Mouse (Mus musculus) CH12.LX (cell line): ENCODE results near the gene Tbr1. TPM values are rescaled to one million over a fixed set of nuclear protein-coding genes. Genes with fewer than 3 reads are reported as not detected.
A peak's percentile ranks its signal among the peaks of the same experiment; 100 is the strongest.

ENCODE experiments used
- DNase-seq: peaks from one replicate; pipeline ENCODE4 v3.0.0-alpha.2; 2013; ENCODE audit errors: extremely low read depth
- H3K27ac ChIP-seq: 2 replicates; pipeline ENCODE4 v1.5.1; 2012; ENCODE audit warnings: low read depth, mild to moderate bottlenecking, control low read depth, moderate library complexity; ENCODE audit not compliant: insufficient read depth
- H3K27me3 ChIP-seq: replicated peaks from 2 replicates; pipeline ENCODE3; 2012; ENCODE audit warnings: inconsistent platforms
- H3K36me3 ChIP-seq, 2 experiments: replicated peaks in 1 of 2; 2 replicates each; pipeline versions ENCODE3 to v1.6.1; 2012; ENCODE audit warnings: inconsistent platforms in 1 of 2, low read length in 1 of 2, mild to moderate bottlenecking in 1 of 2, mixed read lengths in 1 of 2, moderate library complexity in 1 of 2; ENCODE audit not compliant: control insufficient read depth in 1 of 2, insufficient read depth in 1 of 2
- H3K4me1 ChIP-seq, 2 experiments: 2 replicates each; pipeline ENCODE4 v1.6.1; 2012; ENCODE audit warnings: inconsistent platforms in 1 of 2, moderate library complexity in 1 of 2; ENCODE audit not compliant: insufficient read depth in 2 of 2, control insufficient read depth in 1 of 2
- H3K4me2 ChIP-seq: 2 replicates; pipeline ENCODE4 v1.6.1; 2012; ENCODE audit warnings: low read depth, mild to moderate bottlenecking, control low read depth; ENCODE audit not compliant: poor library complexity, insufficient read depth, severe bottlenecking
- H3K4me3 ChIP-seq, 3 experiments: fragments of 150-350 bp in 1 of 3; sonication (generic) in 1 of 3; replicated peaks in 1 of 3; 2 replicates each; pipeline versions ENCODE3 to v1.5.1; 2011 to 2012; ENCODE audit warnings: low read depth in 2 of 3, low read length in 2 of 3, mild to moderate bottlenecking in 2 of 3, moderate library complexity in 2 of 3, control low read depth in 1 of 3, improper control_type of control experiment in 1 of 3, inconsistent platforms in 1 of 3, mixed read lengths in 1 of 3; ENCODE audit not compliant: poor library complexity in 1 of 3
- H3K79me2 ChIP-seq: replicated peaks from 2 replicates; pipeline ENCODE4 v1.6.1; 2012; ENCODE audit warnings: mild to moderate bottlenecking, moderate library complexity; ENCODE audit not compliant: control insufficient read depth, poor library complexity, insufficient read depth, severe bottlenecking; ENCODE audit errors: extremely low read depth
- H3K9ac ChIP-seq: 2 replicates; pipeline ENCODE4 v1.6.1; 2012; ENCODE audit warnings: low read depth, mild to moderate bottlenecking, control low read depth, moderate library complexity; ENCODE audit not compliant: insufficient read depth
- H3K9me3 ChIP-seq: replicated peaks from 2 replicates; pipeline ENCODE3; 2012; ENCODE audit warnings: low read length, inconsistent platforms, mixed read lengths
- BHLHE40 ChIP-seq: IDR thresholded peaks from 2 replicates; pipeline ENCODE4 v1.6.1; 2011; ENCODE audit warnings: mild to moderate bottlenecking, low read depth, low read length, improper control_type of control experiment
- E2F4 ChIP-seq: IDR thresholded peaks from 2 replicates; pipeline ENCODE4 v1.6.1; 2011; ENCODE audit warnings: low read depth, low read length, improper control_type of control experiment; ENCODE audit not compliant: insufficient replicate concordance
- IRF4 ChIP-seq: IDR thresholded peaks from 2 replicates; pipeline ENCODE4 v1.6.1; 2014; ENCODE audit warnings: low read depth, mild to moderate bottlenecking, inconsistent platforms, low read length, improper control_type of control experiment
- KAT2A ChIP-seq: IDR thresholded peaks from 2 replicates; pipeline ENCODE4 v1.6.1; 2012; ENCODE audit warnings: low read length, improper control_type of control experiment, inconsistent platforms; ENCODE audit not compliant: insufficient replicate concordance
- MAFK ChIP-seq: IDR thresholded peaks from 2 replicates; pipeline ENCODE4 v1.6.1; 2011; ENCODE audit warnings: low read length, improper control_type of control experiment; ENCODE audit not compliant: insufficient replicate concordance
- MAX ChIP-seq: IDR thresholded peaks from 2 replicates; pipeline ENCODE4 v1.6.1; 2011; ENCODE audit warnings: low read length, improper control_type of control experiment
- MXI1 ChIP-seq: IDR thresholded peaks from 2 replicates; pipeline ENCODE4 v1.6.1; 2011; ENCODE audit warnings: mild to moderate bottlenecking, low read depth, low read length, improper control_type of control experiment
- NRF1 ChIP-seq: IDR thresholded peaks from 2 replicates; pipeline ENCODE4 v1.6.1; 2014; ENCODE audit warnings: low read depth, mild to moderate bottlenecking, inconsistent platforms, low read length, improper control_type of control experiment, moderate library complexity
- POLR2A ChIP-seq: IDR thresholded peaks from 2 replicates; pipeline ENCODE4 v1.6.1; 2011; ENCODE audit warnings: low read depth, mild to moderate bottlenecking, improper control_type of control experiment, low read length
- RCOR1 ChIP-seq: conservative IDR thresholded peaks from 2 replicates; pipeline ENCODE4 v1.6.1; 2012; ENCODE audit warnings: low read depth, mild to moderate bottlenecking, inconsistent platforms, low read length, improper control_type of control experiment
- TBP ChIP-seq: conservative IDR thresholded peaks from 2 replicates; pipeline ENCODE4 v1.6.1; 2011; ENCODE audit warnings: low read depth, low read length, improper control_type of control experiment
- TCF12 ChIP-seq: IDR thresholded peaks from 2 replicates; pipeline ENCODE4 v1.6.1; 2014; ENCODE audit warnings: low read depth, mild to moderate bottlenecking, inconsistent platforms, low read length, improper control_type of control experiment
- UBTF ChIP-seq: IDR thresholded peaks from 2 replicates; pipeline ENCODE4 v1.6.1; 2012; ENCODE audit warnings: low read depth, mild to moderate bottlenecking, inconsistent platforms, low read length, improper control_type of control experiment, moderate library complexity
- USF1 ChIP-seq: IDR thresholded peaks from 2 replicates; pipeline ENCODE4 v1.6.1; 2014; ENCODE audit warnings: low read depth, mild to moderate bottlenecking, inconsistent platforms, low read length, improper control_type of control experiment
- ZC3H11A ChIP-seq: IDR thresholded peaks from 2 replicates; pipeline ENCODE4 v1.6.1; 2012; ENCODE audit warnings: low read depth, mild to moderate bottlenecking, inconsistent platforms, low read length, improper control_type of control experiment
- ZKSCAN1 ChIP-seq: IDR thresholded peaks from 2 replicates; pipeline ENCODE4 v1.6.1; 2012; ENCODE audit warnings: low read depth, inconsistent platforms, low read length, improper control_type of control experiment, borderline replicate concordance
- ZNF384 ChIP-seq: IDR thresholded peaks from 2 replicates; pipeline ENCODE4 v1.6.1; 2012; ENCODE audit warnings: low read depth, low read length, improper control_type of control experiment, inconsistent platforms
- dilution Hi-C: fragments of 300-500 bp; cut with MboI; formaldehyde crosslinking; loops from 2 replicates; pipeline ENCODE4 v1.14.3; 2020; ENCODE audit warnings: low sequenced_read_pairs; ENCODE audit not compliant: extremely low pct_unique_long_range_greater_than_20kb, extremely low pct_ligation_motif_present
- in situ Hi-C: fragments of 300-500 bp; cut with MboI; formaldehyde crosslinking; loops from 3 replicates; pipeline ENCODE4 v1.14.3; 2019; ENCODE audit warnings: low sequenced_read_pairs, low pct_ligation_motif_present, low pct_unique_long_range_greater_than_20kb, mixed read lengths
- polyA plus RNA-seq: library from polyadenylated mRNA; unstranded; fragments of >175 nt; gene quantifications from 2 replicates; pipeline ENCODE4 v1.2.1, GENCODE M21; 2012; ENCODE audit warnings: low read depth; ENCODE audit not compliant: insufficient read length
- total RNA-seq, 2 experiments: library from RNA; depleted of rRNA; stranded (reverse); fragments of 300-350 nt in 1 of 2; fragments of >200 nt in 1 of 2; gene quantifications; 2 replicates each; pipeline ENCODE4 v1.2.3; 2012 to 2014

The Tbr1 gene
- total and polyA plus RNA-seq, 3 experiments = 0.05 to 0.34 (median 0.10) TPM

DNA sequence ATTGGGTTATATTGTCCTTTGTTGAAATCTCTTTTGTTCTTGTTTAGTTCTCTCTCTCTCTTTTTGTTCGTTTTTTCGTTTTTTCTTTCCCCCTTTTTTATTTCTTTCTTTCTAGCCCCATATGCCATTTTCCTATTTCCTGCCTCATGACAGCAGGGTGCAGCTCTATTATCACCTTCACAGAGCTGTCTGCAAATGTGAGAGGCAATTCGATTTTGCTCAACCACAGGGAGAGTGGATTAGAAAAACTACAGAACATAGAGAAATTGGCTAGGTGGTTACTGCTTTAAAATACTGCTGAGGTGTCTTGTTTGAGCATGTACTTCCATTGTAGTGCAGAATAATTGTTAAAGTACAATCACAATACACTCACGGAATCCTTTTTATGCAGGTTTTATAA is 37.2 kb upstream of the Tbr1 start:
- in situ Hi-C loops (no loop called here), dilution Hi-C loops (no loop called here)

DNA sequence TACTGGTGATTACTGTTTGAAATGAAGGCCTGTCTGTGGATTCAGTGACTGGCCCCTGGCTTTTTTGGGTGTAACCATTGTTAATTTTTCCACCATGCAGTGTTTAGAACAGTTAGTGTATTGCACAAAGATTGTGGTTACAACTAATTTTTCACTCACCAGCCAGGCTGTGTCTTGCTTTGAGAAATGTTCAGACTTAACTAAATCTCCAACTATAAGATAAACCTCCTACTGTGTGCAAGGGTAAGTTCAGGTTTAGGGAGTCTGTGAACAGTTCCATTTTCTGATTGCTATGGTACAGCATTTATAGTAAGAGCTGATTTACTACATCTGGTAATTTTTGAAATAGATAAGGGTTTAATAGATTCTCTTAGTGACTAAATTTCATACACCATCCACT is 21.9 kb upstream of the Tbr1 start:
- in situ Hi-C loops = no loop called here
- DNase-seq = no peak
- dilution Hi-C loops = no loop called here
- TF ChIP-seq POLR2A = no peak
- TF ChIP-seq ZKSCAN1 = peak; percentile 55
- TF ChIP-seq, all 38 proteins: peak for 1
- no peaks in the 10 kb centered on the region for H3K27me3 ChIP-seq
- H3K79me2 ChIP-seq = no peaks in the 10 kb centered on the region
- no peak overlapping the region for H3K4me3 ChIP-seq
- no peaks in the 10 kb centered on the region for H3K4me1 ChIP-seq
- H3K36me3 ChIP-seq = peaks cover 19 to 67% of the 10 kb centered on the region in 2 experiments
- no peak overlapping the region for H3K9ac ChIP-seq
- no peak overlapping the region for H3K27ac ChIP-seq
- H3K9me3 ChIP-seq = no peaks in the 10 kb centered on the region
- H3K4me2 ChIP-seq = no peak overlapping the region

More for the DNA sequence above, 37.2 kb upstream of the Tbr1 start:
- Histone ChIP-seq H3K9ac (no peak overlapping the region), H3K4me1 (no peaks in the 10 kb centered on the region), H3K27ac (no peak overlapping the region), H3K4me3 (no peak overlapping the region), H3K4me2 (no peak overlapping the region), H3K36me3 (peaks cover 9 to 42% of the 10 kb centered on the region in 2 experiments), H3K27me3 (no peaks in the 10 kb centered on the region), H3K79me2 (peaks cover 5% of the 10 kb centered on the region; the same call in 1 of the 2 replicates), H3K9me3 (no peaks in the 10 kb centered on the region)
- TF ChIP-seq MAX (no peak), TBP (no peak), RCOR1 (no peak), POLR2A (no peak), ZC3H11A (no peak), UBTF (no peak), ZNF384 (no peak), IRF4 (no peak), MXI1 (no peak), KAT2A (no peak), BHLHE40 (no peak), USF1 (no peak), MAFK (no peak), NRF1 (no peak), TCF12 (no peak), E2F4 (no peak)
- DNase-seq = no peak
